Mouse (Mus musculus): ENCODE measurements at regions not wholly inside any gene's neighbourhood (a gene's known extent, or its start where the extent isn't known, plus 50 kb on each side); places are given as distances from the start of the nearest gene placed in this dataset.
"Not testable (repeated sequence)": the region's sequence is repeated elsewhere in the genome, so short reads cannot be mapped to it uniquely, and the experiment has no call there.

DNA sequence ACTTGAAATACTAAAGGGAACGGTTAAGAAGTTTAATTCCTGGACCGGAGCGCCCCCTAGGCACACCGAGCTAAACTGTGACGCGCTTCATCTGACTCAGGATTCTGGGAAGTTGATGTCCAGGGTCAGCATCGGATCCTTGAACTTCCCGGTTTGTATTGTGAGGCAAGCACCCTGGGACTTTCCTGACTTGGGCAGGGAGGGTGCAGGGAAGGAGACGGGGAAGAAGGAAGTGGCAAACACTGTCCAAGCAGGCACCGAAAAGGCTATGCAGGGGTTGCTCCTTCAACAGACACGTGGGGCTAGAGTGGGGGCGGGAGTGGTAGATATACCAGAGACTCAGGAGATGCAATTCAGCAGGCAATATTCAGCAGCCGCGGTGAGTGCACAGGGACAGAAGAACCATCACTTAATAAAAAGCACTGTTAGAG is 132.7 kb upstream of the Teddm2 start:
- H3K4me1 ChIP-seq, result peaks cover 13% of the 10 kb centered on the region
- H3K27me3 ChIP-seq (ENCODE audit: low read depth, poor library complexity, severe bottlenecking), result no peaks in the 10 kb centered on the region
- DNase-seq (ENCODE audit: low spot score), result peak; percentile 69
- H3K4me3 ChIP-seq, result peak overlapping the region; percentile 25; the same call in 1 of the 2 replicates
- WGBS, result 19% methylated on average over 14 of the region's 14 CpGs
- no peaks in the 10 kb centered on the region for H3K36me3 ChIP-seq
- H3K27ac ChIP-seq (replicated peaks), result no peak overlapping the region
- H3K9me3 ChIP-seq (replicated peaks), result no peaks in the 10 kb centered on the region

DNA sequence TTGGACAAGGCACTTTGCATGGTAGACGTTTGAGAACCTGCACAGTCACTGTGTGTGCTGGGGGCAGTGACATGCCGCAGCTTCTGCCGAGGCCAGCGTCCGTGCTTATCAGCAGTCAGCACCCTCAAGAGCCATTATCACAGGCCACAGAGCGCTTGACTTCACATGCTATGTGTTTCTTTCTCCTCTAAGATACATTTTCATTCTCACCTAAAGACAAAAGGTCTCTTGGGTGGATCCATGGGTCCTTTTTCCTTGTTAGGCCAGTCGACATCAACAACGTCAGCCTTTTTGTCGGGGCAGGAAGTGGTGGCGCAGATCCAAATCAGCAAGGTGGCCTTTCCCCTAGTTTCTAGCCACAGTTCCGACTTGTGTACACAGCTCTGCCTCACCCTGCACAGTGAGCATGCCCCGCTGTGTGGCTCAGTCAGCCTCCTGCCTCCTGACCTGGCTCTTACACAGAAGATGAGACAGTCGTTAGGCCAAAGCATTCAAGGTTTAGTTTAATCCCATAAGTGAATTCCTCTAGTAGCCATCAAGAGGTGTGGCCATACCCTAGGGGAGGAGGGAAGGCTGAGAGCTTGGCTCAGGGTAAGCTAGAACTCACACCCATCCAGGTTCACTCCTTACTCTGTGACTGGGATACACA is 134.1 kb upstream of the Teddm2 start:
- Histone ChIP-seq H3K36me3 (no peaks in the 10 kb centered on the region), H3K4me1 (peaks cover 17% of the 10 kb centered on the region), H3K9me3 (replicated peaks) (no peaks in the 10 kb centered on the region), H3K27me3 (ENCODE audit: low read depth, poor library complexity, severe bottlenecking) (no peaks in the 10 kb centered on the region), H3K27ac (replicated peaks) (0 out of 2 replicates have a peak overlapping the region, but pooled peaks have one; percentile 19), H3K4me3 (no peak overlapping the region)
- 80% methylated on average over 13 of the region's 13 CpGs for WGBS
- no peak for DNase-seq (ENCODE audit: low spot score)

DNA sequence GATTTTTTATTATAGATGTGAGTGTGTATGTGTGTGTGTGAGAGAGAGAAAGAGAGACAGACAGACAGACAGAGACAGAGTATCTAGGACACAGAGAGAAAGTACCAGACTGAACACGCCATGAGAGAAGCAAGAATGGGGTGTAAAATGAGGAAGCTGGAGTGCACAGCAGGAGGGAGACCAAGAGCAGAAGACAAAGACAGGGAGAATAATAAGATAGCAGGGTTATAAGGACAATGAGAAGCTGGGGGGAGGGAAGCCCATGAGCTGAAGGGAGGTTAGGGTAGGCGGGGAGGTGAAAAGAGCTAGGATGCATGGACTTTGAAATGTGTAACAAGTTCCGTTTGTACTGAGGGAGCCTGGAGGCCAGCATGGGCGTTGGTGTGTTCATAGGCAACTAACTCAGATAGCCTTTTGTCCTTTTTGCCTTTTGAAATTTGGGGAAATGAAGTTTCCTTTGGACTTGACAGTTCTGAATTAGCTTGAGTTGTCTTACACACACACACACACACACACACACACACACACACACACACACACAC is 136.8 kb upstream of the Teddm2 start:
- H3K4me1 ChIP-seq, result peaks cover 17% of the 10 kb centered on the region
- no peaks in the 10 kb centered on the region for H3K36me3 ChIP-seq
- no peak overlapping the region for H3K4me3 ChIP-seq
- H3K27me3 ChIP-seq (ENCODE audit: low read depth, poor library complexity, severe bottlenecking), result no peaks in the 10 kb centered on the region
- H3K27ac ChIP-seq (replicated peaks), result 0 out of 2 replicates have a peak overlapping the region, but pooled peaks have one; percentile 57
- DNase-seq (ENCODE audit: low spot score), result no peak
- whole genome bisulfite sequencing, result 39% methylated on average over 4 of the region's 4 CpGs
- no peaks in the 10 kb centered on the region for H3K9me3 ChIP-seq (replicated peaks)

DNA sequence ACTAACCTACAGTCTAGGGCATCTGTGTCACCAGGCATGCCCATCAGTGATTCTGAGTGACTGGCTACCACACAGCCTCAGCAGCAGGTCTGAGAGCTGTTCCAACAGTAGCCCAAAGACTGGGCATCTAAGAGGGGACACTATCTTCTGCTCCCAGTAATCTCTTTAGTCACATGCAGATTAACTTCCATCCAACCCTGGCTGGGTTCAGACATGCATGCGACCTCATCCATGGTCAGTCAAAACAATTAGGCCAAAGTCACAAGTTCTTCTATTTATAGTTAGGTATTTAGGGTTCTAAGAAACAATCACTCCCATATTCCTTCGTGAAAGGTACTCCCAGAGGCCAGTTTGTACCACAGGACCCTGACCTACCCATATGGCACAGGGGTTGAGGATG is 138.2 kb upstream of the Teddm2 start:
- Histone ChIP-seq H3K27ac (replicated peaks) (no peak overlapping the region), H3K36me3 (no peaks in the 10 kb centered on the region), H3K4me1 (peaks cover 14% of the 10 kb centered on the region), H3K27me3 (ENCODE audit: low read depth, poor library complexity, severe bottlenecking) (no peaks in the 10 kb centered on the region), H3K4me3 (no peak overlapping the region), H3K9me3 (replicated peaks) (no peaks in the 10 kb centered on the region)
- DNase-seq (ENCODE audit: low spot score), result no peak
- WGBS, result 59% methylated on average over 2 of the region's 2 CpGs

DNA sequence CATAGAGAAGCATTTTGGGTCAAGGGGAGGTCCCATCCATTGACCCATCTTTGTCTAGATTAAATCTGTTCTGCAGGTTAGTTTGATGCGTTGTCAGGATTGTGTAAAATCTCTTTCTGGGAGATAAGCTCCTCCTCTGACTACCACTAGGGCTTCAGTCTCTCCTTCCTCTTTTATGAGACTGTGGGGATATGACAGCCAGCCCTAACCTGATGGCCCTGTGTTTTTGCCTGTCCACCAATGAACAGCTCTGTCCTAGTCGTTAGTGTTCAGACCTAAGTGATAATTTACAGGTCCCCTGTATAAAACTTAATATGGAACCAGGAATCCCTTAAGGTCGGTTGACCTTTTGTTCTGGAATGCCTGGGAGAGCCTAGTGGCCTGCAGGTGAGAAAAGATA is 140.9 kb upstream of the Teddm2 start:
- DNase-seq (ENCODE audit: low spot score), result no peak
- H3K4me1 ChIP-seq, result peaks cover 14% of the 10 kb centered on the region
- WGBS, result 84% methylated on average over 3 of the region's 3 CpGs

DNA sequence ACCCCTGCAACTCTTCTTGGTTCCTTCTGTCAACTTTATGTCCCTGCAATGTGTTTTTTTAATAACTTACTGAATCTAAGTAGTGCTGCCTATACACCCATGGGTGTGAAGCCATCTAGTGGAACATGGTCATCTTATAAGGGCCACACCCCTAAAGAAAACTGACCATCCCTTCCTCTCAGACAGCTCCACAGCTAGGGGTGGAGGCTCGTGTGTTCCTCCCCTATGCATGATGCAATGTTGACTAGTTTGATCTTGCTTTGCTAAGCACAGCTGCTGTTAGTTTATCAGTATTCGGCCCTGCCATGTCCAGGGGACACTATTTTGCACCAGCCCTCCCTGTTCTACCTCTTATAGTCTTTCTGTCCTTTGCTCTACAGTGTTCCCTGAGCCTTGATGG is 142.9 kb upstream of the Teddm2 start:
- no peak for DNase-seq (ENCODE audit: low spot score)
- WGBS, result 80% methylated on average over 2 of the region's 2 CpGs
- Histone ChIP-seq H3K4me1 (peaks cover 5% of the 10 kb centered on the region; the same call in 1 of the 2 replicates), H3K9me3 (replicated peaks) (no peaks in the 10 kb centered on the region), H3K27ac (replicated peaks) (no peak overlapping the region), H3K27me3 (ENCODE audit: low read depth, poor library complexity, severe bottlenecking) (no peaks in the 10 kb centered on the region), H3K4me3 (no peak overlapping the region), H3K36me3 (no peaks in the 10 kb centered on the region)

More for the DNA sequence above, 140.9 kb upstream of the Teddm2 start:
- no peaks in the 10 kb centered on the region for H3K36me3 ChIP-seq
- no peak overlapping the region for H3K27ac ChIP-seq (replicated peaks)
- no peaks in the 10 kb centered on the region for H3K9me3 ChIP-seq (replicated peaks)
- no peak overlapping the region for H3K4me3 ChIP-seq
- no peaks in the 10 kb centered on the region for H3K27me3 ChIP-seq (ENCODE audit: low read depth, poor library complexity, severe bottlenecking)

DNA sequence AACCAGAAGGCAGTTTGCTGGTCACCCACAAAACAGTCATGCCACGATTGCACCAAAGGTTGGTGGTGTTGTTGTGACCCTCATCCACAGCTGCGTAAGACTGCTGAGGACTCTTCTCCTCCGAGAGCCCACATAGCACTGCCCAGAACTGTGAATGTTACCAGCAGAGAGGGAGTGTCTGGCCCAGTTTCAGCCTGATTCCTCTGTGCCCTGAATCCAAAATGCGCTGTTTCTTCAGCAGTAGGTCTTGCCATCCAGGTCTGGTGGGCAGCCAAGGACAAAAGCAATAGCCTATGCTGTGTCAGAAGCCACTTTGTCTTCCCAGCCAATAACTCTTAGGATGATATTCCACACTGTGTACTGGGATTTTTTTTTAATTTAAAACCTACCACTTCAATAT is 144.7 kb upstream of the Teddm2 start:
- no peak overlapping the region for H3K27ac ChIP-seq (replicated peaks)
- no peaks in the 10 kb centered on the region for H3K9me3 ChIP-seq (replicated peaks)
- H3K27me3 ChIP-seq (ENCODE audit: low read depth, poor library complexity, severe bottlenecking), result no peaks in the 10 kb centered on the region
- WGBS, result 88% methylated on average over 4 of the region's 4 CpGs
- H3K36me3 ChIP-seq, result no peaks in the 10 kb centered on the region
- H3K4me3 ChIP-seq, result no peak overlapping the region
- H3K4me1 ChIP-seq, result no peaks in the 10 kb centered on the region
- DNase-seq (ENCODE audit: low spot score), result no peak

DNA sequence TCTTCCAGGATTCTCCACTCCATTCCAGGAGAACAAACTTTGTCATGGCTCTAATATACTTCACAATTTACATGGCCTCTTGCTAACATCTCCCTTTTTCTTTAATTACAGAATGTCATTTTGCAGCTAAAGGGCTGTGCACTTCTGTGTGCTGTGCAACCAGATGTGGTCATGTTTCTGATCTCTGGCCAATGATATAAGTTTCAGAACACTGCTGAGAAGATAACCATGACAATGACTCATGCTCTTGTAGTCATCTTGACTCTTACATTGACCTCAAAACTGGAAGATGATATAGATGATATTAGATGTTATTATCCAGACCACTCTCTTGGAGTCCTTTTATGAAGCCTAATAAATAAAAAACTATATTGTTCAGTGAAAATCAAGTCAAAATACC is 145.9 kb upstream of the Teddm2 start:
- Histone ChIP-seq H3K9me3 (replicated peaks) (no peaks in the 10 kb centered on the region), H3K36me3 (no peaks in the 10 kb centered on the region), H3K27me3 (ENCODE audit: low read depth, poor library complexity, severe bottlenecking) (no peaks in the 10 kb centered on the region), H3K4me1 (no peaks in the 10 kb centered on the region), H3K4me3 (no peak overlapping the region), H3K27ac (replicated peaks) (no peak overlapping the region)
- no peak for DNase-seq (ENCODE audit: low spot score)

DNA sequence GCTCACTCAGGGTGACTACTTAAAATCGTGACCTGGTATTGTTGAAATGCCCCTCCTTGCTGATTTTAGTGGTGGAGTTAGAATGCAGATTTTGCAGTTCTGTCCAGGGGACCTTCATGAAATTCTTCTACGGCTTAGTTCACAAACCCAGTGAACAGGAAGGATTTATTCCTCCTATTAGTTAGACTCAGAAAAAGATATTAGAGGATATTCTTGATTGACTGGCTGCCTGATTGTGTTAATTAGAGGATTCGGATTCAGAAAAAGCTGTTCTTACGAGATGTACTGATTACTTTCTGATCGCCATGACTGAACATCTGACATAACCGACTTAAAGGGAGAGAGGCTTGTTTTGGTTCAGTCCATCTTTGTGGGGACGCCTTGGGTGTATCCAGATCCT is 147.3 kb upstream of the Zfp648 start:
- no peak overlapping the region for H3K27ac ChIP-seq (replicated peaks)
- no peak overlapping the region for H3K4me3 ChIP-seq
- H3K9me3 ChIP-seq (replicated peaks), result no peaks in the 10 kb centered on the region; the same call in 1 of the 2 replicates
- H3K36me3 ChIP-seq, result no peaks in the 10 kb centered on the region
- H3K27me3 ChIP-seq (ENCODE audit: low read depth, poor library complexity, severe bottlenecking), result no peaks in the 10 kb centered on the region
- 88% methylated on average over 7 of the region's 7 CpGs for WGBS
- no peaks in the 10 kb centered on the region for H3K4me1 ChIP-seq
- DNase-seq (ENCODE audit: low spot score), result no peak

DNA sequence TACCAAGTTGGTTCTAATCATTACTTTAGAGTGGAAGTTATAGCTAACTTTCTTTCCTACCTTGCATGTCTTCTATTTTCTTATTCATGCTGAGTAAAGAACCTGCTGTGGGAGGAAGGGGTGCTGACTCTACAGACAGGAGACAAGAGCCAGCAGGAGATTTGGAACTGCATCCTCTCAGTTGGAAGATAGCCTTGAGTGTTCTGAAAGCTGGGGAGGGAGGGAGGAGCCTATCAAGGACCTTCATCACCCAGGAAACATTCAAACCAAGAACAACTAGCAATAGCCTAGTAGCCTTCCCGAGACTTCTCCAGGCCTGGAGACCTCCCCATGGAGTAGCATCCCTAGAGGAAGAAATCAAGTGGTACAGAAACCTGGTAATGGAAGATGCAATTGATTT is 146.1 kb upstream of the Zfp648 start:
- Histone ChIP-seq H3K4me3 (no peak overlapping the region), H3K27ac (replicated peaks) (no peak overlapping the region), H3K27me3 (ENCODE audit: low read depth, poor library complexity, severe bottlenecking) (no peaks in the 10 kb centered on the region), H3K36me3 (no peaks in the 10 kb centered on the region), H3K4me1 (no peaks in the 10 kb centered on the region), H3K9me3 (replicated peaks) (no peaks in the 10 kb centered on the region; the same call in 1 of the 2 replicates)
- no peak for DNase-seq (ENCODE audit: low spot score)
- WGBS, result 82% methylated on average over 1 of the region's 1 CpGs

DNA sequence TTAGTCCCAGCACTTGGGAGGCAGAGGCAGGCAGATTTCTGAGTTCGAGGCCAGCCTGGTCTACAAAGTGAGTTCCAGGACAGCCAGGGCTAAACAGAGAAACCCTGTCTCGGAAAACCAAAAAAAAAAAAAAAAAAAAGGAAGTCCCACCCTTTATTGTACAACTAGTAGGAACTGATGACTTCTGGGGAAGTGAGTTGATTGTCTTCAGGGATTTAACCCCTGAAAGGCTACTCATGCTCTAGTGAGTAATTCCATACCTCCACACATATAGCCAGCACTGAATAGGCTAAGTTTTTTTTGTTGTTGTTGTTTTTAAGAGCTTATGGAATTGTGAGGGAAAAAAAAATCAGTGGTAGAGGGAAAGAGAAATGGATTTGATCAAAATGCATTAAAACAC is 139.6 kb upstream of the Zfp648 start:
- WGBS, result 85% methylated on average over 2 of the region's 2 CpGs
- H3K4me3 ChIP-seq; H3K27ac ChIP-seq (replicated peaks): not testable (repeated sequence)

DNA sequence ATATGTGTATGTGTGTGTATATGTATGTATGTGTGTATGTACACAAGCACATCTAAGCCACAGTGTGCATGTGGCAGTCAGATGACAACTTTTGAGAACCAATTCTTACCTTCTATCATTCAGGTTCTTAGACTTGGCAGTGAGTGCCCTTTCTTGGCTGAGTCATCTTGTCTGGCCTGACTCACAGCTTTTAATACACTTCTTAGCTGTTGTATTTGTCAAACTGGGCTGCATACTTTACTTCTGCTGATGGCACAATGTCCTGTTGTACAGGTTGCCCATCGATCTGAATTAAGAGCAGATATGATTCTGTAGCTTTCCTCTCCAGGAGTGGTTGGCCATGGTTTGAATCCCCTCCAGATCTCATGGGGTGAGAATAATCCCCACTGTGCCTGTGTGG is 139.1 kb upstream of the Zfp648 start:
- Histone ChIP-seq H3K9me3 (replicated peaks) (no peaks in the 10 kb centered on the region; the same call in 1 of the 2 replicates), H3K4me1 (peaks cover 3% of the 10 kb centered on the region; the same call in 1 of the 2 replicates), H3K4me3 (no peak overlapping the region), H3K27ac (replicated peaks) (no peak overlapping the region), H3K36me3 (no peaks in the 10 kb centered on the region), H3K27me3 (ENCODE audit: low read depth, poor library complexity, severe bottlenecking) (no peaks in the 10 kb centered on the region)
- no peak for DNase-seq (ENCODE audit: low spot score)
- WGBS, result 86% methylated on average over 1 of the region's 1 CpGs

More for the DNA sequence above, 139.6 kb upstream of the Zfp648 start:
- not testable (repeated sequence) for H3K9me3 ChIP-seq (replicated peaks); DNase-seq (ENCODE audit: low spot score); H3K27me3 ChIP-seq (ENCODE audit: low read depth, poor library complexity, severe bottlenecking); H3K36me3 ChIP-seq; H3K4me1 ChIP-seq

DNA sequence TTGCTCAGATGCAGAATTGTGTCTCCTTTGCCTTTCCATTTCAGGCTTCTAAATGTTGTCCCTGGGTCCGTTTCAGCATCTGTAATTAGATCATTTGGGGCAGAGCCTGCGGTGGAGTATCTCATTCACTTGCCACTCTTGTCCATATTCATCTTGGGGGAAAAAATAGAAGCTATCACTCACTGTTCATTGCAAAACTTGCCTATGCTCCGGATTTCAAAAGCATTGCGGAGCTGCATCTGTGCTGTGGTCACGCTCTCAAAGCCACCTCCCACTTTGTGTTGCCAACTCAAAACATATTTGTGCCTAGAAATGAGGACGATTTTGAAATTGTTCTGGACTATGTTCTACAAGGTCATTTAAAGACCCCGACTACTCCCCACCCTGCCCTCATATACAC is 138.3 kb upstream of the Zfp648 start:
- 90% methylated on average over 7 of the region's 7 CpGs for WGBS

More for the DNA sequence above, 138.3 kb upstream of the Zfp648 start:
- peaks cover 3% of the 10 kb centered on the region; the same call in 1 of the 2 replicates for H3K4me1 ChIP-seq
- H3K9me3 ChIP-seq (replicated peaks), result no peaks in the 10 kb centered on the region; the same call in 1 of the 2 replicates
- no peak overlapping the region for H3K27ac ChIP-seq (replicated peaks)
- no peaks in the 10 kb centered on the region for H3K27me3 ChIP-seq (ENCODE audit: low read depth, poor library complexity, severe bottlenecking)
- DNase-seq (ENCODE audit: low spot score), result no peak
- H3K36me3 ChIP-seq, result no peaks in the 10 kb centered on the region
- no peak overlapping the region for H3K4me3 ChIP-seq
